Mouse (Mus musculus): ENCODE results near the gene P2ry6.

- no peak for TF ChIP-seq POLR2A (IDR thresholded peaks at IDR 0.05; ENCODE audit: insufficient read depth, low read length)
- TF ChIP-seq EP300 (IDR thresholded peaks at IDR 0.05; ENCODE audit: insufficient read depth, low read depth, low read length), result no peak
- no peak for TF ChIP-seq CTCF (IDR thresholded peaks at IDR 0.05; ENCODE audit: low read depth, low read length)
Measured at GRCm38 (mm10) chr7:100944738-100945137, 29.7 kb downstream of the P2ry6 start.
